Mouse (Mus musculus): ENCODE results near the gene Stambpl1. TPM values are rescaled to one million over a fixed set of nuclear protein-coding genes. Genes with fewer than 3 reads are reported as not detected.

The Stambpl1 gene
- total RNA-seq, 2 experiments from 2014 or later = 3.3 to 3.6 TPM

GRCm38 (mm10) chr19:34232326-34232725 is 40.3 kb downstream of the Stambpl1 start:
- intact Hi-C loops (cut with DNase I) = no loop called here
- no peak for DNase-seq (ENCODE audit: low spot score)

- intact Hi-C loops (cut with DNase I) = no loop called here
- DNase-seq (ENCODE audit: low spot score) = peak; percentile 42
These were observed 41.9 kb downstream of the Stambpl1 start for GRCm38 (mm10) chr19:34233944-34234343.

- intact Hi-C loops (cut with DNase I) = no loop called here
- DNase-seq (ENCODE audit: low spot score) = no peak
These were observed 44.0 kb downstream of the Stambpl1 start for GRCm38 (mm10) chr19:34236049-34236448.

GRCm38 (mm10) chr19:34237746-34238145 is 45.7 kb downstream of the Stambpl1 start:
- DNase-seq (ENCODE audit: low spot score) = no peak
- intact Hi-C loops (cut with DNase I) = no loop called here

GRCm38 (mm10) chr19:34240273-34241039 is 48.4 kb downstream of the Stambpl1 start:
- intact Hi-C loops (cut with DNase I) = loop anchor here (2.0 to 5.0 kb wide), 2 partner anchors 94 to 307 kb away; no protein-coding TSS in a partner anchor

GRCm38 (mm10) chr19:34241247-34241915 is 49.4 kb downstream of the Stambpl1 start:
- DNase-seq (ENCODE audit: low spot score) = no peak
- intact Hi-C loops (cut with DNase I) = loop anchor here (2.0 to 5.0 kb wide), 2 partner anchors 93 to 306 kb away; no protein-coding TSS in a partner anchor

More at GRCm38 (mm10) chr19:34240273-34241039, 48.4 kb downstream of the Stambpl1 start:
- DNase-seq (ENCODE audit: low spot score) = no peak

GRCm38 (mm10) chr19:34242925-34243324 is 50.9 kb downstream of the Stambpl1 start:
- intact Hi-C loops (cut with DNase I) = loop anchor here (2.0 to 5.0 kb wide), 2 partner anchors 238 to 304 kb away; no protein-coding TSS in a partner anchor

GRCm38 (mm10) chr19:34244056-34244455 is 52.0 kb downstream of the Stambpl1 start:
- DNase-seq (ENCODE audit: low spot score) = peak; percentile 19
- intact Hi-C loops (cut with DNase I) = loop anchor here (1.0 to 5.0 kb wide), 3 partner anchors 40 to 393 kb away; no protein-coding TSS in a partner anchor

More at GRCm38 (mm10) chr19:34242925-34243324, 50.9 kb downstream of the Stambpl1 start:
- DNase-seq (ENCODE audit: low spot score) = no peak

- DNase-seq (ENCODE audit: low spot score) = no peak
- intact Hi-C loops (cut with DNase I) = no loop called here
These were observed 56.5 kb downstream of the Stambpl1 start for GRCm38 (mm10) chr19:34248558-34248957.

GRCm38 (mm10) chr19:34250621-34251020 is 58.6 kb downstream of the Stambpl1 start:
- intact Hi-C loops (cut with DNase I) = no loop called here
- DNase-seq (ENCODE audit: low spot score) = no peak

GRCm38 (mm10) chr19:34251900-34252299 is 59.9 kb downstream of the Stambpl1 start:
- intact Hi-C loops (cut with DNase I) = no loop called here
- no peak for DNase-seq (ENCODE audit: low spot score)

- no peak for DNase-seq (ENCODE audit: low spot score)
- intact Hi-C loops (cut with DNase I) = no loop called here
These were observed 60.4 kb downstream of the Stambpl1 start for GRCm38 (mm10) chr19:34252450-34252849.

GRCm38 (mm10) chr19:34254101-34254879 is 62.3 kb downstream of the Stambpl1 start:
- intact Hi-C loops (cut with DNase I) = no loop called here
- no peak for DNase-seq (ENCODE audit: low spot score)

GRCm38 (mm10) chr19:34254880-34255681 is 63.1 kb downstream of the Stambpl1 start, which contains the start of gene Acta2:
Gene Acta2, minus strand, starts transcription at chr19:34255590.
- intact Hi-C loops (cut with DNase I) = no loop called here
- peak; percentile 26 for DNase-seq (ENCODE audit: low spot score)

GRCm38 (mm10) chr19:34256149-34256548 is 64.1 kb downstream of the Stambpl1 start:
- intact Hi-C loops (cut with DNase I) = no loop called here

GRCm38 (mm10) chr19:34256936-34257335 is 64.9 kb downstream of the Stambpl1 start:
- DNase-seq (ENCODE audit: low spot score) = no peak
- intact Hi-C loops (cut with DNase I) = no loop called here

More at GRCm38 (mm10) chr19:34256149-34256548, 64.1 kb downstream of the Stambpl1 start:
- DNase-seq (ENCODE audit: low spot score) = no peak

GRCm38 (mm10) chr19:34262273-34262974 is 70.4 kb downstream of the Stambpl1 start:
- intact Hi-C loops (cut with DNase I) = no loop called here
- no peak for DNase-seq (ENCODE audit: low spot score)

- DNase-seq (ENCODE audit: low spot score) = no peak
- intact Hi-C loops (cut with DNase I) = no loop called here
These were observed 73.7 kb downstream of the Stambpl1 start for GRCm38 (mm10) chr19:34265604-34266193.

All from heart, postnatal 25 days (tissue).